Mouse (Mus musculus) kidney, adult 2 months (tissue): Measurements from ENCODE around the gene Trip4.

ENCODE experiments used
- CTCF ChIP-seq: fragments of 200-500 bp; conservative IDR thresholded peaks from 2 replicates; pipeline ENCODE4 v1.5.1; 2011; ENCODE audit warnings: low read depth, mild to moderate bottlenecking, control low read depth, low read length, moderate library complexity, mixed read lengths; ENCODE audit not compliant: insufficient read depth, insufficient read length
- POLR2A ChIP-seq: fragments of 200-500 bp; IDR thresholded peaks from one replicate; pipeline ENCODE4 v1.6.1; 2011; ENCODE audit warnings: low read depth, low read length, control low read depth

- TF ChIP-seq CTCF = no peak
- no peak for TF ChIP-seq POLR2A
Observed at GRCm38 (mm10) chr9:65812841-65813240, 95.8 kb downstream of the Trip4 start.
